Mouse (Mus musculus) right cerebral cortex, postnatal 10 days (tissue): Measurements from ENCODE around the gene Fuca1.
A peak's percentile ranks its signal among the peaks of the same experiment; 100 is the strongest.

Experiments
- DNase-seq, 2 experiments: peaks; one replicate each; pipeline ENCODE4 v3.0.0; 2021; ENCODE audit warnings: low spot score in 2 of 2

The Fuca1 gene

GRCm38 (mm10) chr4:135953179-135953578, 32.6 kb downstream of the Fuca1 start:
- no peak for DNase-seq

- peak in 1 of 2 experiments; percentile 79 for DNase-seq
Measured at GRCm38 (mm10) chr4:135954241-135954640, 33.7 kb downstream of the Fuca1 start.

GRCm38 (mm10) chr4:135955886-135956285, 35.4 kb downstream of the Fuca1 start:
- peak in 1 of 2 experiments; percentile 19 for DNase-seq

DNA sequence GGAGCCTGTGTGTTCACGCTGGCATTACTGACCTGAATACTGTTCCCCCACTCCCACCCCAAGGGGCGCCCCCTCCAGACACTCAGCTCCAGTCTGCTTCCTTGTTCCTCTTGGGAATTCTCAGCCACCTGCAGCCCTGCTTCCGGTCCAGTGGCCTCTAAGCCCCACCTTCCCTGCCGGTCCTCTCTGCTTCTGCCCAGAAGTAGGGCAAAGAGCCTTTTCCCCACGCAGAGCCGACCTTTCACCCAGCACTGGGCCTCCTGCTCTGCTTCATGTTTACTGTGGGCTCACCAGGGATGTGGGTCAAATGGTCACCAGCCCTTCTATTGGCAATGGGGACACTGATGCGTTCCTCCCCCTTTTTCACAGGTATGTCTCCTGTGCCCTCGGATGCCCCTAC, 37.8 kb downstream of the Fuca1 start:
- DNase-seq = no peak

GRCm38 (mm10) chr4:135960717-135961116, 40.2 kb downstream of the Fuca1 start:
- DNase-seq = peak; percentile 77 to 82

GRCm38 (mm10) chr4:135961709-135962108, 41.2 kb downstream of the Fuca1 start:
- peak in 1 of 2 experiments; percentile 22 for DNase-seq

DNA sequence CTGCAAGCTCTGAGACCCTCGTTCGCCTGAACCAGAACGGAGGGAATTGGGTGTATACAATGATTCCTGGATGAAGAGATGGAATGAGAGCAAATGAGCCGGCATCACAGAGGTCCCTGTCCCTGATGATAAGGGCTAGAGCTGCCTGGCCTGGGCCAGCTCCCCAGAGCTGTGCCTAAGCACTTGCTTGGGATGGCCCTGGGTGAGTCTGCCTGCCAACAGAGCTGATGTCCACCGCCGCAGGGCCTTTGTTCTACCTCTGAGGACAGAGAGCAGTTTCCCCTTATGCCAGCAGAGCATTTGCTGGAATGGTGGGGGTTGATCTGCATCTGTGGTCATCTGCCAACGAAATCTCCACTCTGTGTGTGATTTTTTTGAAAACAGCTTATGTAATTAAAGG, 41.7 kb downstream of the Fuca1 start:
- peak in 1 of 2 experiments; percentile 27 for DNase-seq

DNA sequence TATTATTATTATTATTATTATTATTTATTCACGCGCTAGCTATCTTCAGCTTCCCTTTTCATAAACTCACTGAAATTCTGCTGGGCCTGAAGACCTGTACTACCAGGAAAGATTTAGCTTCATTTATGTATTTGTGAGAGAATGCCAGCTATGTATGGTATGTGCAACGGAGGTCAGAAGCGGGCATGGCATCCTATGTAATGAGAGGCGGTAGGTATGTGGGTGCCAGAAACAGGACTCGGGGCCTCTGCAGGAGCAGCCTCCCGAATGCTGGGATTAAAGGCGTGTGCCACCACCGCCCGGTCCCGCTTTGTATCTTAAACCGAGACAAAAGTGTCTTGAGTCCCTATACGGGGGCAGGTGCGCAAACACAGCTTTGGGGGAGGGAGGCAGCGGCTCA, 42.4 kb downstream of the Fuca1 start:
- DNase-seq = no peak

GRCm38 (mm10) chr4:135963457-135964193, 43.1 kb downstream of the Fuca1 start, which contains the start of gene Gale:
Gale (plus strand) TSS chr4:135963727.
- peak; percentile 97 for DNase-seq

DNA sequence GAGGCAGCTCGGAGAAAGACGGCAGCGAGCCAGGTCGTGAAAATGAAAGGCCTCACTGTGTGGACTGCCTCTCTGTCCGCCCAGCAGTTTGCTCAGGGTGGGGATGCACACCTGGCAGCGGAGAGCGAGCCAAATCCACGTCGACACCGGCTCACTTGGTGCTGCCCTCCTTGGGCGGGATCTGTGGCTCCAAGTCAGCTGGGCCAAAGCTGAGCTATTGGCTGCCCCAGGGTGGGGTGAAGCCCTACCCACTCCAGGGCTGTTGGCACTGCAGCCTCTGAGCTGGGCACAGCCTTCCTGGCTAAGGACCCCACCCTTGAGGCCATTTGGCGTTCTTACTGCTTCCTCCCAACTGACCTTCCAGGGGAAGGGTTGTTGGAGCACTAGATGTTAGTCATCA, 43.9 kb downstream of the Fuca1 start:
- peak; percentile 74 to 82 for DNase-seq

DNA sequence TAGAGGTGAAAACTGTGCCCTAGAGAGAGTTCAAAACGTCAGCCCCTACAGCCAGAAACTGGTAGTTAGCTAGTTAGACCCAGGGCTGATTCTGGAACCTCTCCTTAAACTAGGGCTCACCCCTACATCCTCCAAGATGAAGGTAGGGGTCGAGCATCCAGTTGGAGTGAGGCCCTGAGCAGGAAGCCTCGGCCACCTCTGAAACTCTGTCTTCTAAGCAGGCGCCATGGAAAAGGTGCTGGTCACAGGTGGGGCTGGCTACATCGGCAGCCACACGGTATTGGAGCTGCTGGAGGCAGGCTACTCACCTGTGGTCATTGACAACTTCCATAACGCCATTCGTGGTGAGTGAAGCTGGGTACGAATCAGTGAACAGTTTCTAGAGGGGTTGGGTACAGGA, 44.6 kb downstream of the Fuca1 start:
- no peak for DNase-seq

GRCm38 (mm10) chr4:135966283-135966682, 45.7 kb downstream of the Fuca1 start:
- DNase-seq = peak in 1 of 2 experiments; percentile 28

GRCm38 (mm10) chr4:135967086-135967760, 46.7 kb downstream of the Fuca1 start:
- peak in 1 of 2 experiments; percentile 50 for DNase-seq

GRCm38 (mm10) chr4:135968271-135968869, 47.8 kb downstream of the Fuca1 start:
- DNase-seq = peak in 1 of 2 experiments; percentile 34

- DNase-seq = peak in 1 of 2 experiments; percentile 41
Measured at GRCm38 (mm10) chr4:135969070-135969750, 48.7 kb downstream of the Fuca1 start.

DNA sequence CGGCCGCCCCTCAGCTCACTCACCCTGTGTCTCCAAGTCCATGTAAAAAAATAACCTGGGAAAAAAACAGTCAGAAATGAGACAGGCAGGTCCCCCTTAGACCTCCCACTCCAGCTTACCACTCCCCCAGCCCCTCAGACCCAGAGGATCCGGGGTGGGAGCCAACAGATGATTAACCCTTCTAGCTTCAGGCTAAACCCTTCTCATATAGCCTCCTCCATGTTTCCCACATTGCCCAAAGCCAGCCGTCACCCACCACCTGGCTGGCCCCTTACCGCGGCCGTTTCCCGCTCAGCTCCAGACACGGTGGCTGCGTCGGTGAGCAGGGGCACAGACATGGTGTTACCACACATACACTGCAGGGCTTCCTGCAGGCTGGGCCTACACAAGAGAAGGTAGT, 50.0 kb downstream of the Fuca1 start:
- no peak for DNase-seq

DNA sequence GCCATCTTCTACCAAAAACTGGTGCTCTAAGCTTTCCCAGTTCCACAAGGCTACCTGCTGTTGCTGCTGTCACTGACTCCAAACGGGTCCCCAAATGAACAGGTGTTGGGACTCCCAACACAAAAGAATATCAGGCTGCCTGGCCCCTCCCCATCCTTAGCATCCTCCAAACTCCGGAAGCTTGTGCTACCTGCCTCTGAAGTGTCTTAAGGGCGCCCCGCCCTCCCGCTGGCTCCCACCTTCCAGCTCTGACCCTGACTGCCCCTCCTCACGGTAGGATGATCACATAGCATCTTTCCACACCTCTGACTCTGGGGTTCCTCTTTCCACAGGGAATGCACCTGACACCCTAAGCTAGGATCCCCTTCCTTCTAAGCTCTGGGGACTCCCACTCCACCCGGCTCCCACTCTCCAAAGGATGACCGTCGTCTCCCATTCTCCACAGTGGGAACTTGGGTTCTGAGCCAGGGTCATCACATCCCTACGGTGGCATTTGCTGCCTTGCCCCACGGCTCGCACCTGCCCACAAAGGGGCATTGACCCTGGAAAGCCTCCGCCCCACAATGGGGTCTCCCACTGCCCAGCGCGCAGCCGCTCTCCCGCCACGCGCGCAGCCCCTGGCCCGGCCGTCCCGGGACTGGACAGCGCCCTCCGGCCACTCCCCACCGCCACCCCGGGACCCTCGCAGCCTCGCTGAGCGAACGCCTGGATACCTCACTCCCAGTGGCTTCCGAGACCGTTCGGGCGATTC, 51.4 kb downstream of the Fuca1 start:
- DNase-seq = no peak

- DNase-seq = peak; percentile 95
Measured at GRCm38 (mm10) chr4:135972556-135972906, 52.0 kb downstream of the Fuca1 start, which contains the start of gene Lypla2. Lypla2 (minus strand) TSS chr4:135972626.

GRCm38 (mm10) chr4:135972911-135973811, 52.6 kb downstream of the Fuca1 start:
- DNase-seq = no peak

- DNase-seq = no peak
Measured at GRCm38 (mm10) chr4:135976146-135976545, 55.6 kb downstream of the Fuca1 start.
